Mouse (Mus musculus): ENCODE measurements around the gene Nmral1. TPM values are rescaled to one million over a fixed set of nuclear protein-coding genes. Genes with fewer than 3 reads are reported as not detected.

Gene Nmral1
- 8.1 TPM for polyA plus RNA-seq (2017; shearing (Covaris generic))

GRCm38 (mm10) chr16:4718753-4719518 lies at the start of gene Nmral1:
Nmral1 (minus strand) TSS chr16:4719356.

GRCm38 (mm10) chr16:4725780-4726527 lies 6.8 kb upstream of the Nmral1 start, which contains the start of gene Hmox2:
Hmox2 (plus strand) TSS chr16:4726361.

GRCm38 (mm10) chr16:4679121-4680018 lies 39.8 kb downstream of the Nmral1 start, which contains the start of gene Coro7:
Coro7 (minus strand) TSS chr16:4679777.

Other genes with a start within 250 kb of the Nmral1 start
- 0.79 TPM for gene Srl, start 177.5 kb downstream of the Nmral1 start, polyA plus RNA-seq (2017; shearing (Covaris generic))
- 3.7 TPM for gene Tfap4, start 159.5 kb downstream of the Nmral1 start, polyA plus RNA-seq (2017; shearing (Covaris generic))
- gene Glis2, start 124.6 kb downstream of the Nmral1 start, polyA plus RNA-seq (2017; shearing (Covaris generic)) = 0.51 TPM
- 9.3 TPM for gene Pam16, start 94.4 kb downstream of the Nmral1 start, polyA plus RNA-seq (2017; shearing (Covaris generic))
- gene Vasn, start 79.4 kb downstream of the Nmral1 start, polyA plus RNA-seq (2017; shearing (Covaris generic)) = 0.79 TPM
- gene Dnaja3, start 79.4 kb downstream of the Nmral1 start, polyA plus RNA-seq (2017; shearing (Covaris generic)) = 54.6 TPM
- gene Coro7, start 39.6 kb downstream of the Nmral1 start, polyA plus RNA-seq (2017; shearing (Covaris generic)) = 135 TPM
- gene Hmox2, start 7.0 kb upstream of the Nmral1 start, polyA plus RNA-seq (2017; shearing (Covaris generic)) = 93.0 TPM
- 49.0 TPM for gene Cdip1, start 70.9 kb upstream of the Nmral1 start, polyA plus RNA-seq (2017; shearing (Covaris generic))
- 0.38 TPM for gene 4930562C15Rik, start 116.1 kb upstream of the Nmral1 start, polyA plus RNA-seq (2017; shearing (Covaris generic))
- 54.5 TPM for gene Ubald1, start 161.0 kb upstream of the Nmral1 start, polyA plus RNA-seq (2017; shearing (Covaris generic))
- 67.8 TPM for gene Mgrn1, start 166.9 kb upstream of the Nmral1 start, polyA plus RNA-seq (2017; shearing (Covaris generic))
- gene Nudt16l1, start 219.4 kb upstream of the Nmral1 start, polyA plus RNA-seq (2017; shearing (Covaris generic)) = 146 TPM
- gene Anks3, start 244.8 kb upstream of the Nmral1 start, polyA plus RNA-seq (2017; shearing (Covaris generic)) = 81.4 TPM